Mouse (Mus musculus): Measurements from ENCODE around the gene Col26a1. TPM values are rescaled to one million over a fixed set of nuclear protein-coding genes. Genes with fewer than 3 reads are reported as not detected.
A peak's percentile ranks its signal among the peaks of the same experiment; 100 is the strongest.

Gene Col26a1
- total RNA-seq, 2 experiments from 2014 or later = 5.2 to 6.6 TPM

- DNase-seq = peak in 1 of 2 experiments; percentile 21
- intact Hi-C loops (cut with DNase I) = no loop called here
Measured at GRCm38 (mm10) chr5:136882055-136882787, 788 bp downstream of the Col26a1 start.

GRCm38 (mm10) chr5:136881380-136882009, 1.5 kb downstream of the Col26a1 start:
- peak; percentile 86 to 92 for DNase-seq

GRCm38 (mm10) chr5:136880101-136880500, 2.9 kb downstream of the Col26a1 start:
- intact Hi-C loops (cut with DNase I) = no loop called here
- DNase-seq = no peak

More at GRCm38 (mm10) chr5:136881380-136882009, 1.5 kb downstream of the Col26a1 start:
- intact Hi-C loops (cut with DNase I) = loop anchor here (1.0 kb wide), 2 partner anchors 41 to 91 kb away; no protein-coding TSS in a partner anchor

GRCm38 (mm10) chr5:136874271-136874670, 8.7 kb downstream of the Col26a1 start:
- intact Hi-C loops (cut with DNase I) = no loop called here
- DNase-seq = no peak

- intact Hi-C loops (cut with DNase I) = no loop called here
- DNase-seq = no peak
Measured at GRCm38 (mm10) chr5:136872417-136872816, 10.6 kb downstream of the Col26a1 start.

- no peak for DNase-seq
Measured at GRCm38 (mm10) chr5:136869451-136870114, 13.4 kb downstream of the Col26a1 start.

GRCm38 (mm10) chr5:136867706-136868105, 15.3 kb downstream of the Col26a1 start:
- DNase-seq = no peak
- intact Hi-C loops (cut with DNase I) = no loop called here

More at GRCm38 (mm10) chr5:136869451-136870114, 13.4 kb downstream of the Col26a1 start:
- intact Hi-C loops (cut with DNase I) = no loop called here

GRCm38 (mm10) chr5:136863961-136864674, 18.9 kb downstream of the Col26a1 start:
- intact Hi-C loops (cut with DNase I) = no loop called here
- peak; percentile 52 to 75 for DNase-seq

GRCm38 (mm10) chr5:136863276-136863675, 19.7 kb downstream of the Col26a1 start:
- intact Hi-C loops (cut with DNase I) = no loop called here
- DNase-seq = no peak

- no peak for DNase-seq
- intact Hi-C loops (cut with DNase I) = no loop called here
Measured at GRCm38 (mm10) chr5:136862806-136863205, 20.2 kb downstream of the Col26a1 start.

- no peak for DNase-seq
- intact Hi-C loops (cut with DNase I) = no loop called here
Measured at GRCm38 (mm10) chr5:136861191-136861940, 21.6 kb downstream of the Col26a1 start.

- DNase-seq = no peak
- intact Hi-C loops (cut with DNase I) = no loop called here
Measured at GRCm38 (mm10) chr5:136850716-136851115, 32.3 kb downstream of the Col26a1 start.

GRCm38 (mm10) chr5:136846385-136847264, 36.4 kb downstream of the Col26a1 start:
- no peak for DNase-seq
- intact Hi-C loops (cut with DNase I) = no loop called here

- no peak for DNase-seq
- intact Hi-C loops (cut with DNase I) = no loop called here
Measured at GRCm38 (mm10) chr5:136843930-136844329, 39.1 kb downstream of the Col26a1 start.

- DNase-seq = peak; percentile 65 to 81
- intact Hi-C loops (cut with DNase I) = loop anchor here (1.0 kb wide), 1 partner anchor 41 kb away; no protein-coding TSS in a partner anchor
Measured at GRCm38 (mm10) chr5:136840036-136840435, 43.0 kb downstream of the Col26a1 start.

GRCm38 (mm10) chr5:136833053-136833452, 50.0 kb downstream of the Col26a1 start:
- intact Hi-C loops (cut with DNase I) = no loop called here
- DNase-seq = no peak

- DNase-seq = peak in 1 of 2 experiments; percentile 7
- intact Hi-C loops (cut with DNase I) = no loop called here
Measured at GRCm38 (mm10) chr5:136830156-136830555, 52.9 kb downstream of the Col26a1 start.

GRCm38 (mm10) chr5:136821971-136822370, 61.0 kb downstream of the Col26a1 start:
- intact Hi-C loops (cut with DNase I) = no loop called here
- DNase-seq = no peak

GRCm38 (mm10) chr5:136820911-136821310, 62.1 kb downstream of the Col26a1 start:
- DNase-seq = no peak
- intact Hi-C loops (cut with DNase I) = no loop called here
